In genomic region chr15:8663348-8664099, GRCm38 (mm10) we compare ENCODE assay signal across 9 mouse cellular contexts. TPM values are rescaled to one million over a fixed set of nuclear protein-coding genes. Genes with fewer than 3 reads are reported as not detected.
DNase-seq lines count a peak whose midpoint lies in the region; ATAC-seq lines count a peak whose summit lies in the region.
"Had no signal": no experiment of that assay in that cellular context is flagged by ENCODE, and none has a peak within 500 bp of the region (broad histone marks: within the 10 kb centered on the region; RNA-seq: fewer than 3 reads in every experiment).

No protein-coding gene starts in this region.

- no peaks in the 10 kb centered on the region for H3K9me3 ChIP-seq in midbrain, embryonic 12.5 days
- H3K9me3 ChIP-seq in midbrain, embryonic 11.5 days (ENCODE audit: control insufficient read depth, low read length): no peaks in the 10 kb centered on the region
- H3K9me3 ChIP-seq in stomach, embryonic 16.5 days (replicated peaks; ENCODE audit: control insufficient read depth, low read length): no peaks in the 10 kb centered on the region
- H3K9me3 ChIP-seq: stomach, embryonic 15.5 days had no signal

- peaks cover 30% of the 10 kb centered on the region for H3K4me1 ChIP-seq in midbrain, embryonic 12.5 days
- peaks cover 11% of the 10 kb centered on the region for H3K4me1 ChIP-seq in midbrain, embryonic 11.5 days (ENCODE audit: control insufficient read depth, insufficient read depth, low read length)
- peaks cover 8% of the 10 kb centered on the region for H3K4me1 ChIP-seq in stomach, embryonic 16.5 days (ENCODE audit: control insufficient read depth, insufficient read depth, low read length)

- no peaks in the 10 kb centered on the region for H3K27me3 ChIP-seq in midbrain, embryonic 12.5 days
- H3K27me3 ChIP-seq in midbrain, embryonic 11.5 days (ENCODE audit: control insufficient read depth, insufficient read depth, low read length): no peaks in the 10 kb centered on the region
- H3K27me3 ChIP-seq in stomach, embryonic 16.5 days (ENCODE audit: control insufficient read depth, insufficient read depth, low read length): no peaks in the 10 kb centered on the region; the same call in 1 of the 2 replicates

- H3K4me3 ChIP-seq in midbrain, embryonic 12.5 days: no peak overlapping the region
- no peak overlapping the region for H3K4me3 ChIP-seq in midbrain, embryonic 11.5 days (ENCODE audit: low read depth, low read length)
- H3K4me3 ChIP-seq in stomach, embryonic 16.5 days (replicated peaks; ENCODE audit: low read length): no peak overlapping the region
- H3K4me3 ChIP-seq: stomach, embryonic 15.5 days had no signal

- 84% methylated on average over 17 of the region's 17 CpGs for WGBS in midbrain, embryonic 12.5 days
- WGBS in midbrain, embryonic 11.5 days: 87% methylated on average over 17 of the region's 17 CpGs
- 58% methylated on average over 17 of the region's 17 CpGs for WGBS in stomach, embryonic 16.5 days

- ATAC-seq in midbrain, embryonic 12.5 days (ENCODE audit: low FRiP score, low read depth): peak; percentile 42; the same call in 1 of the 2 replicates
- ATAC-seq in midbrain, embryonic 11.5 days (ENCODE audit: low FRiP score): no peak
- peak; percentile 90 for ATAC-seq in granulocyte monocyte progenitor cell, adult 5-6 weeks (replicated peaks; ENCODE audit: poor library complexity, severe bottlenecking)
- ATAC-seq in stomach, embryonic 16.5 days (ENCODE audit: insufficient read depth, low FRiP score): peak; percentile 53; the same call in 1 of the 2 replicates

- no peaks in the 10 kb centered on the region for H3K36me3 ChIP-seq in midbrain, embryonic 12.5 days
- no peaks in the 10 kb centered on the region for H3K36me3 ChIP-seq in midbrain, embryonic 11.5 days (ENCODE audit: control insufficient read depth, insufficient read depth, low read length)
- H3K36me3 ChIP-seq in stomach, embryonic 16.5 days (ENCODE audit: control insufficient read depth, insufficient read depth, low read length): no peaks in the 10 kb centered on the region
- H3K36me3 ChIP-seq: stomach, embryonic 15.5 days had no signal

- DNase-seq in midbrain, embryonic 11.5 days (ENCODE audit: low spot score, missing footprints): no peak
- peak; percentile 53 to 54 for DNase-seq in cerebellum, postnatal 14 days
- peak; percentile 81 for DNase-seq in layer of hippocampus, adult 11-12 months (ENCODE audit: low spot score)
- peak; percentile 56 for DNase-seq in lung, postnatal 14 days
- DNase-seq in thymus, postnatal 14 days: no peak

- H3K4me2 ChIP-seq in midbrain, embryonic 12.5 days (replicated peaks): no peak overlapping the region
- no peak overlapping the region for H3K4me2 ChIP-seq in midbrain, embryonic 11.5 days
- H3K4me2 ChIP-seq in stomach, embryonic 16.5 days (ENCODE audit: low read depth, low read length): peak overlapping the region; percentile 20; the same call in 1 of the 2 replicates
- H3K4me2 ChIP-seq: stomach, embryonic 15.5 days had no signal

- H3K9ac ChIP-seq in midbrain, embryonic 12.5 days (replicated peaks): no peak overlapping the region
- H3K9ac ChIP-seq in midbrain, embryonic 11.5 days (ENCODE audit: low read length): no peak overlapping the region
- H3K9ac ChIP-seq in stomach, embryonic 16.5 days (ENCODE audit: low read length): no peak overlapping the region
- H3K9ac ChIP-seq: stomach, embryonic 15.5 days had no signal

- H3K27ac ChIP-seq in midbrain, embryonic 12.5 days (replicated peaks): 0 out of 2 replicates have a peak overlapping the region, but pooled peaks have one; percentile 22
- H3K27ac ChIP-seq in midbrain, embryonic 11.5 days (ENCODE audit: low read depth, low read length): no peak overlapping the region
- no peak overlapping the region for H3K27ac ChIP-seq in stomach, embryonic 16.5 days (ENCODE audit: low read length)
- H3K27ac ChIP-seq: stomach, embryonic 15.5 days had no signal

RNA-seq across cellular contexts. Expression of gene Slc1a3, which starts 47.0 kb away (rescaled TPM):
- polyA plus RNA-seq in midbrain, embryonic 12.5 days (2016; fragmentation: Nextera tagmentation; extraction: Ambion mirVana): 48.4 and 55.7 TPM in 2 replicates
- polyA plus RNA-seq in midbrain, embryonic 11.5 days (2014; fragmentation: Nextera tagmentation; extraction: Ambion mirVana): 33.5 and 39.5 TPM in 2 replicates
- not detected in 2 replicates for total RNA-seq in granulocyte monocyte progenitor cell, adult 5-6 weeks (2014; fragmentation: Nextera tagmentation)
- 1.5 TPM in 1 of 2 replicates, not detected in the other for total RNA-seq in granulocyte monocyte progenitor cell, adult 5-6 weeks (2017)
- 12.2 and 14.2 TPM in 2 replicates for polyA plus RNA-seq in stomach, embryonic 16.5 days (2015; fragmentation: Nextera tagmentation; extraction: Ambion mirVana)

Comparison
In these comparisons a context has a peak if more than half of its experiments do, and no peak if none do; other contexts are left out.
1. DNase-seq: peak in cerebellum, postnatal 14 days (2 of 2), layer of hippocampus, adult 11-12 months (single experiment) and lung, postnatal 14 days (single experiment); none in midbrain, embryonic 11.5 days (single experiment) and thymus, postnatal 14 days (single experiment).